Mouse (Mus musculus): ENCODE measurements around the gene Brd4. TPM values are rescaled to one million over a fixed set of nuclear protein-coding genes. Genes with fewer than 3 reads are reported as not detected.
"Not testable (repeated sequence)": the region's sequence is repeated elsewhere in the genome, so short reads cannot be mapped to it uniquely, and the experiment has no call there.

The Brd4 gene
- total RNA-seq, 2 experiments from 2014 or later, result 20.7 to 128 TPM

DNA sequence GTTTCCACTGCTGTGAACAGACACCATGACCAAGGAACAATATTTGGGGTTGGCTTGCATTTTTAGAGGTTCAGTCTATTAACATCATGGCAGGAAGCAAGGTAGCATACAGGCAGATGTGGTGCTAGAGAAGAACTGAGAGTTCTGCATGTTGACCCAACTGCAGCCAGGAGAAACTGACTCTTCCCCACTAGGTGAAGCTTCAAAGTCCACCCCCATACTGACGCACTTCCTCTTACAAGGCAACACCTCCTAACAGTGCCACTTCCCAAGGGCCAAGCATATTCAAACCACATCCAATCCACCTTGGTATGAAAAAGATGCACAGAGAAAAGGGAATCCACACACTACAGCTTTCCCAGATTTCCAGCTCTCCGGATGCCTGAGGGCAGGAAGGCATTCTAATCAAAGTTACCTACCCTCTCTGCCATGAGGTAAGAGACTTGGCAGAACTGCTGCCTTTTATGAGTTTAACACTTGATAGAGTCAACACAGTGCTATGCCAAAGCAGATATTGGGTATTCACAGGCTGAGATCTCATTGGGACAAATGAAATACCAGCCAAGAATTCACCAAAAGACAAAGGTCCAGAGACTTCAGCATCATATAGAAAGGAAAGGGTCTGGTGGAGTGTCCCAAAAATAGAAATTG lies 43.5 kb downstream of the Brd4 start:
- ATAC-seq (ENCODE audit: poor library complexity, severe bottlenecking), result peak; percentile 51; the same call in 1 of the 2 replicates

- no peak for ATAC-seq (ENCODE audit: poor library complexity, severe bottlenecking)
These were observed 45.9 kb downstream of the Brd4 start for GRCm38 (mm10) chr17:32238589-32238988.

GRCm38 (mm10) chr17:32235534-32236191 lies 48.9 kb downstream of the Brd4 start:
- ATAC-seq (ENCODE audit: poor library complexity, severe bottlenecking), result no peak

DNA sequence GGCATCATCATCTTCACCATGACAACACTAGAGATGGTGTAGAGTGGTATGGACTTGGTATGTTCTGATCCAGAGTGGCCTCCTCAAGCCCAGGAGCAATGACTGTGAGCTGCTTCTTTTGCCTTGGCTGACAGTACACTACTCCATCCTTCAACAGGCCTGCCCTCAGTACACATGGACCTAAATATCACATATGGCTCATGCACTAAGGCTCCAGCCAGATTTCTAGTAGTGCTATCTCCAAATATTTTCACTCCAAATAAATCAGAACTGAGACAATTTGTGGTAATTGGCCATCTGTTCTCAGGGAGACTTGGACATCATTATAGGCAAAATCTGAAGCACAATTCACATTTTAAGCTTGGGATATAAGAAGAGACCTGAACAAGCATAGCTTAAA lies 51.3 kb downstream of the Brd4 start:
- no peak for ATAC-seq (ENCODE audit: poor library complexity, severe bottlenecking)

DNA sequence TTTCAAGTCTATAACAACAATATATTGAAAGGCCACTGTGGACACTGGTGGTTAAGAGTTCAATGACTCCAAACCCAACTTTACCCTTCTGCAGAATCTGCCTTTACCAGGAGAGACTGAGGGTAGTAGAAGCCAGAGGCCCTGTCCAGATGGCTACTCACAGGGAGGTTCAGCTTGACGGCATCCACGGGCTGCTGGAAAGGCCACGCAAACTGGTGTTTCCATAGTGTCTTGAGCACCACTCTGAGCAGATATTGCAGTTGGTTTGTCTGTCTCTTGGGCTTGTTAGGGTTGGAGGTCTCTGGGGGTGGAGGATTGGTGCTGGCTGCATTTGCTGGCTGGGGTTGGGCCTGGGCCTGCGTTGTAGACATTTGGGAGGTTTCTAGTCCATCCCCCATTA lies 55.3 kb downstream of the Brd4 start:
- ATAC-seq (ENCODE audit: poor library complexity, severe bottlenecking), result no peak

DNA sequence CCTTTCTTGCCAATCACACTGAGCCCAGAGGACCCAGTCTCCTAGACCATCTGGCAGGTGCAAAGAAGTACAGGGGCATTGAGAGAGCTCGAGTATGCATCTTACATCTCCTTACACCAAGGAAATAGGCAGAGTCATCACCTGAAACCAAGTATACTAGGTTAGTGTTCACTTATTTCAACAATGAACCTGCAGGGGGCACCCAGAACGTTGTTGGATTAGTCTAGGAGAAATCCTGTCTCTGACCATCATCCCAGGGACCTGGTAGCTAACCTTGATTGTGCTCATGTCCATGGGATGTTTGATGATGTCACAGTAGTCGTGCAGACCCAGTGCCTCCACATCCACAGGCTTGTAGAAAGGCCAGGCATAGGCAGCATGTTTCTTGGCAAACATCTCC lies 63.6 kb downstream of the Brd4 start:
- no peak for ATAC-seq (ENCODE audit: poor library complexity, severe bottlenecking)

DNA sequence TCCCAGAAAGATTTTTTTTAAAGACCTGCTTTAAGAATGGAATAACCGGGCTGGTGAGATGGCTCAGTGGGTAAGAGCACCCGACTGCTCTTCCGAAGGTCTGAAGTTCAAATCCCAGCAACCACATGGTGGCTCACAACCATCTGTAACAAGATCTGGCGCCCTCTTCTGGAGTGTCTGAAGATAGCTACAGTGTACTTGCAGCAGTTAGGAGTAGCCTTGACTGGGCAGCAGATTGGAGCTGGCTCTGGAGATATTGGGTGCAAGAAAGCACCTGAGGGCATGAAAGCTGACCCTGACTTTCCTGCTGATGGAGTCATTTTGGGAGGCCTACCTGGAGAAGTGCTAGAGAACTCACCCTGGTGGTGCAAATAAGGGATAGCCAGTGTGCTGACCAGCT lies 68.9 kb downstream of the Brd4 start:
- ATAC-seq (ENCODE audit: poor library complexity, severe bottlenecking), result not testable (repeated sequence)

DNA sequence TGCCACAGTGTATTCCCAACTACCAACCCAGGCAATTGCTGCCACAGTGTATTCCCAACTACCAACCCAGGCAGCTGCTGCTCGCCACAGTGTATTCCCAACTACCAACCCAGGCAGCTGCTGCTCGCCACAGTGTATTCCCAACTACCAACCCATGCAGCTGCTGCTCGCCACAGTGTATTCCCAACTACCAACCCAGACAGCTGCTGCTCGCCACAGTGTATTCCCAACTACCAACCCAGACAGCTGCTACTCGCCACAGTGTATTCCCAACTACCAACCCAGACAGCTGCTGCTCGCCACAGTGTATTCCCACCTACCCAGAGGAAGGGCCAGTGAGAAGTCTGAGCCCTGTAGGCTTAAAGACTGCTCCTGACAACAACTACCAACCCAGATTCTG lies 73.0 kb downstream of the Brd4 start:
- ATAC-seq (ENCODE audit: poor library complexity, severe bottlenecking), result not testable (repeated sequence)

DNA sequence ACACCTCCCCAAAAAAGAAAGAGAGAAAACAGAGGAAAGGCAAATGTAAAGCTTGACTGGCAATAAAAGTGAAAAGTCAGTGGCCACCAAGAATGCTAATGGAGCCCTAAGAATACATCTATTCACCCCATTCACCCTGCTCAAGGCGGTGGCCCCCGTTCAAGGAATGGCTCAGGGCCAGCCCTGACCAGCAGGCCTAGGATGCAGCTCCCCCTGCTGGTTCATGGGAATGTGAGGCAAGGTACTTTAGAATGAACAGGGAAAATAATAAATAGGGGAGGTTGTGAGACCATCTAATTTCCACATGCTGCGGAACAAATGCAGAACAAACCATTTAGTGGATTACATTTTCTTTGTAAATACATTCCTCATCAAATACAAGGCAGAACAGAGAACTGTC lies 74.8 kb downstream of the Brd4 start:
- ATAC-seq (ENCODE audit: poor library complexity, severe bottlenecking), result no peak; the same call in 1 of the 2 replicates

- ATAC-seq (ENCODE audit: poor library complexity, severe bottlenecking), result no peak
These were observed 75.4 kb downstream of the Brd4 start for GRCm38 (mm10) chr17:32209144-32209543.

DNA sequence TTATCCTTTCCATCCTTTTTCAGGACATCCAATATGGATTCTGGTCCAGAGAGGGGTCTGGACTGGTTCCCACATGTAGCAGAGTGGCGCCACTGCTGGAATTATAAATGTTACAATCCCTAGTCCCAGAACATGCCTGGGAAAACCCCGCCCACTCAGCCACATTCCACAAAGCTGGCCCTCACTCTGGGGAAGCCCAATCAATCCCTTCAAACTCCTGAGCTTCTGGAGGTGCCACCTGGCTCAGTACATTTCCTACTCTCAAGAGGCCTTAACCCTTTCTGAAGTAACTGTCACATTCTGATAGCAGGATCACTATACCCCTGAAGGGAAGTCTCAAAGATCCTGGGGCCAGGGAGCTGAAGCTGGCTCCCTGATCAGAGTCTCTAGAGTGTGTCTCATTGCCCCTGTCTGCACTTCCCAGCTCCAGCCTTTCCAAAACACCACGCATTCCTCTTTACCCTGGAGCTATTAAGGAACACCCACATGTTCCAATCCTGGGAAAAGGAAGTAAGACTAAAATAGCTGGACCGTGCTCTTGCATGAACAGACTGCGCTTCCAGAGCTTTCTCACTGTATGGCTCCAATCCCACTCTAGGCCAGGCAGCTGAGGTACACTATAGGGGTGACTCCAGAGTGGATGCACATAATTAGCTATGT lies 76.8 kb downstream of the Brd4 start:
- no peak for ATAC-seq (ENCODE audit: poor library complexity, severe bottlenecking)

GRCm38 (mm10) chr17:32205345-32205744 lies 79.2 kb downstream of the Brd4 start:
- no peak for ATAC-seq (ENCODE audit: poor library complexity, severe bottlenecking)

DNA sequence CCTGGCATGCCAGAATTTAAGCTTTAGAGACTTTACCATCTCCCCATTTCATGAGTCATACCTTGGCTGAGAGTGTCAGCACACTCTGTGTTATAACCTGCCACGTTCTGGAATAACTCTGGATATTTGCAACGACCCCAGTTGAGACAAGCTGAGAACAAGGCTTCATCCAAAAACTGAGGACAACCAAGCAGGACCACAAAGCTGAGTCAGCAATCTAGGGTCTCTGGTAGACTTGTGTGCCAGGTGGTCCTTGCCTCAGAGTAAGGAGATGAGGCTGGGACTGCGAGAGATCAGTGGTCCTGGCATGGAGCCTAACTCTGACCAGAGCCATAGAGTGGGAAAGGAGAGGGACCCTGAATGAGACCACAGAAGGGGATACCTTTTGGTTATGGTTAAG lies 81.5 kb downstream of the Brd4 start:
- ATAC-seq (ENCODE audit: poor library complexity, severe bottlenecking), result no peak

GRCm38 (mm10) chr17:32201086-32201485 lies 83.4 kb downstream of the Brd4 start:
- ATAC-seq (ENCODE audit: poor library complexity, severe bottlenecking), result no peak

DNA sequence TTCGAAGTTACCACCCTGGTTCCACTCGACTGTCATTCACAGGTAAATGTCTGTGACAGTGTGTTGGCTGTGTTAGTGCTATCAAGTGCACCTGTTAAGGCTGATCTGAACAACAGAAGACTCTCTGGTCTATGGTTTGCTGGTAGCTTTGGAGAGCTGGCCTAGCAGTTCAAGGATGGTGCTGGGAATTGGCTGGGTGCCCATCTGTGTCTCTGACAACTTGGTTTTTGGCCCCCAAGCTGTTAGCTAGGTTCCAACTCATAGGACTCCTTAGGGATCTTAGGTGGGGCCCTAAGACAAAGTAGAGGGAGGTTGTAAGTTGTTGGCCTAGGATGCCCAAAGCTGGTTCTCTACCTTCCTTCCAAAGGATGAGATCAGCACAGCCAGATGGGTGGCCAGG lies 84.7 kb downstream of the Brd4 start:
- ATAC-seq (ENCODE audit: poor library complexity, severe bottlenecking), result no peak

DNA sequence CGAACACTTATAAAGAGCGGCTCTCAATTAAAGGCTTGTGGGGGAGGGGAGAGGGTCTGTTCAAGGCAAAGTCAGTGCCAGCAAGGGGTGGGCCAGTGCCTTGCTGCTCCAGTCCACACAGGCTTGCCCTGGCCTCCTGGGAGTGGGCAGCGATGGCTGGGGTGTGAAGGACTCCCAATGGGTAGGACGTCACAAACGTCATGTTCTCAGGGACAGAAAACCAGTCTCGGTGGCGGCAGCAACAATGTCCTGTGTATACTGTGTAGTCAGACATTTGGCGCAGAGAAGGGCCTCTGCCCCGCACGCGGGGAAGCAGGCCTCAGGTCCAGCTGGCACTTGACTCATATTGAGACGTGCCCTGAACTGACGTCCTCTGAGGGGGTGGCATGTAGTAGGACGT lies 87.4 kb downstream of the Brd4 start:
- no peak for ATAC-seq (ENCODE audit: poor library complexity, severe bottlenecking)

- 0 out of 2 replicates have a peak, but pooled peaks have one; percentile 24 for ATAC-seq (ENCODE audit: poor library complexity, severe bottlenecking)
These were observed 88.8 kb downstream of the Brd4 start for GRCm38 (mm10) chr17:32195725-32196124.

DNA sequence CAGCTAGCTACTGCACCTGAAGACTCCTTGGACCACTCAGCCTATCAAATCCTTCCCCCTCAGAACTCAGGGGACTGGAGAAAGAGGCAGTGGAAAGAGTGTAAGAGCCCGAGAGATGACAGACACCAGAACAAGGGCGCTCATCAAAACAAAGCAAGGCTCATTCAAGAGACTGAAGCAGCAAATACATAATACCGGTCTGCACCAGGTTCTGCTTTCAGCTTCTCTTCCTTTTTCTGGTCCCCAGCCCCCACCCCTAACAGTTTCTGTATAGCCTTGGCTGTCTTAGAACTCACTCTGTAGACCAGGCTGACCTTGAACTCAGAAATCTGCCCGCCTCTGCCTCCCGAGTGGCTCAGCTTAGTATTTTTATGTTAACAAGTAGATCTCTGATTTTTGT lies 91.5 kb downstream of the Brd4 start:
- no peak for ATAC-seq (ENCODE audit: poor library complexity, severe bottlenecking)

GRCm38 (mm10) chr17:32189850-32190249 lies 94.7 kb downstream of the Brd4 start:
- ATAC-seq (ENCODE audit: poor library complexity, severe bottlenecking), result peak; percentile 45; the same call in 1 of the 2 replicates

DNA sequence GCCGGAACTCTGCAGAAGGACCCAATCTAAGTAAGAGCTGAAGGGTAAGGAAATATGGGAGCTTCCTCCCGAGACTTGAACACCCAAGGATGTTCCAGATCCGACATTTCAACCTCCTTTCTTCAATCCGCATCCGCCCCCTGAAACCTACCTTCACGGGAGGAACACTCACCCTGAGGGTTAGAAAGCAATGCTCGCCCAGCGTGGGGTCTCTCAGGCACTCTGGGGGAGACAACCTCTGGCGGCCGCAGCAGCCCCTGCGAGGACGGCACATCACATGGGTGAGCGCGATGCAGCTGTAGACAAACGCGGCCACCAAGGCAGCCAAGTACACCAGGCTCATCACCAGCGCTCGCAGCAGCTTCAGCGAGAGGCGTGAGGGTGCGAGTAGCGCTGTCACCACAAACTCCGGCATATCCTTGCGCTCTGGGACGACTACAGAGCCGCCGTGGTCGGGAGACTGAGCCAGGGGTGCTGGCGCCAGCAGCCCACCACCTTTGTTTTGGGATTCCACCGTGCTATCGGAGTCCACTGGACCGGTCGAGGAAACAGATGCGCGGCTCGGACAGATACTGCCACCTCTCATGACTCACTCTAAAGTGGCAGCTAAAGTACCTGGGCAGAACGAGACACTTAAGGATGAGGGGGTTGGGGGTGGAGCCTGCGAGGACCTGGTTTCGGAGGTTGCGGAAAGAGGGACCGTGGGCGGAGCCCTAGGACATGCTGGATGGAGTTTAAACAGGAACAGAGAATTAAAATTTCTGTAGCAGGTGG lies 95.5 kb downstream of the Brd4 start, which contains the start of gene Ephx3:
Gene Ephx3 (minus strand): TSS at position 687 of the 774 bp plus-strand sequence.
- 0 out of 2 replicates have a peak, but pooled peaks have one; percentile 30 for ATAC-seq (ENCODE audit: poor library complexity, severe bottlenecking)

DNA sequence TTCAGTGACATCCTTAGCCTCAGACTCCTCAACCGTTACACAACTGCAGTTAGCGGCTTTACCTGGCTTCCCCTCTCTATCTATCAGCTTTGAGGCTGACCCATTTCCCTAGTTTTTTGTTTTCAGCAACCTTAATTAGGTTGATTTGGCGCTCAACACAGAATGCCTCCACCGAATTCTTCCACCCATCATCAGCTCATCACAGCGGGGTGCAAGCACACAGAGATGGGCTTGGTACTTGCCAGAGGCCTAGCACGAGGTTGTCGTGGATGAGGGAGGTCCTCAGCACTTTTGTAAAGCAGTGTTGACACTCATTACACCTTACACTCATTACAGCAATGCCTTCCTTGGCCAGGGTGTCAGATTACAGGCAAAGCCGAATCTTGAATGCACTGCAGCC lies 101.5 kb downstream of the Brd4 start:
- ATAC-seq (ENCODE audit: poor library complexity, severe bottlenecking), result no peak
